Mouse (Mus musculus): Measurements from ENCODE around the gene Maff. TPM values are rescaled to one million over a fixed set of nuclear protein-coding genes. Genes with fewer than 3 reads are reported as not detected.

Maff gene
- polyA plus RNA-seq, 1 experiment, result not detected

GRCm38 (mm10) chr15:79366402-79366801 lies 20.0 kb downstream of the Maff start:
- Histone ChIP-seq H3K4me1 (ENCODE audit: control insufficient read depth, insufficient read depth, low read length) (peaks cover 15% of the 10 kb centered on the region; the same call in 1 of the 2 replicates), H3K27ac (ENCODE audit: insufficient read depth, low read depth, low read length) (no peak overlapping the region), H3K4me3 (ENCODE audit: insufficient read depth, low read depth, low read length) (no peak overlapping the region)
- no peak for TF ChIP-seq CTCF (IDR thresholded peaks at IDR 0.05; ENCODE audit: insufficient read depth, low read depth, low read length)
- TF ChIP-seq POLR2A (IDR thresholded peaks at IDR 0.05; ENCODE audit: insufficient read depth, low read depth, low read length), result no peak
- 68% methylated on average over 5 of the region's 5 CpGs for WGBS

DNA sequence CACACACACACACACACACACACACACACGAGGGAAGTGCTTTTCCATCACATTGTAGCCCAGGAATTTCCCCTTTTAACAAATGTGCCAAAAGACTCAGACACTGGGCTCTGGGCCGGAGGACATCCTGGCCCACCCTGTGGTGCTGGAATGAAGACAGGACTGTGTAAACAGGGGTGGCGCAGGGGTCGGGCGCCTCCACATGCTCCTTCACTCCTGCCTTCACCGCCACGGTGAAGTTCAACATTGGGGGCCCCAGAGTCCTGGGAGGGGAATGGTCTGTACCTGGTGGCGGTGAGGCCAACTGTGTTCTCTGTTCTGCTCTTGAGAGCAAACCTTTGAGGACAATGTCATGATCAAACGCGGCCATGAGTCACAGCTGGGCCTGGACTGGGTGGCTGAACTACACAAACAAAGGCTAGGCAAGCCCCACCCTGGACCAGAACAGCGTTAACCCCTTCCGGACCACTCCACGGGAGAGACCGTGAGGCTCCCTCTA lies 21.9 kb downstream of the Maff start:
- Histone ChIP-seq H3K27ac (ENCODE audit: insufficient read depth, low read depth, low read length) (no peak overlapping the region), H3K4me3 (ENCODE audit: insufficient read depth, low read depth, low read length) (no peak overlapping the region), H3K4me1 (ENCODE audit: control insufficient read depth, insufficient read depth, low read length) (peaks cover 15% of the 10 kb centered on the region; the same call in 1 of the 2 replicates)
- 67% methylated on average over 14 of the region's 14 CpGs for WGBS
- TF ChIP-seq CTCF (IDR thresholded peaks at IDR 0.05; ENCODE audit: insufficient read depth, low read depth, low read length) (no peak), POLR2A (IDR thresholded peaks at IDR 0.05; ENCODE audit: insufficient read depth, low read depth, low read length) (no peak)

GRCm38 (mm10) chr15:79368861-79369440 lies 22.5 kb downstream of the Maff start:
- Histone ChIP-seq H3K4me3 (ENCODE audit: insufficient read depth, low read depth, low read length) (no peak overlapping the region), H3K27ac (ENCODE audit: insufficient read depth, low read depth, low read length) (no peak overlapping the region), H3K4me1 (ENCODE audit: control insufficient read depth, insufficient read depth, low read length) (peaks cover 15% of the 10 kb centered on the region; the same call in 1 of the 2 replicates)
- WGBS, result 89% methylated on average over 8 of the region's 8 CpGs
- TF ChIP-seq POLR2A (IDR thresholded peaks at IDR 0.05; ENCODE audit: insufficient read depth, low read depth, low read length), result no peak
- TF ChIP-seq CTCF (IDR thresholded peaks at IDR 0.05; ENCODE audit: insufficient read depth, low read depth, low read length), result no peak

GRCm38 (mm10) chr15:79369452-79370280 lies 23.2 kb downstream of the Maff start:
- Histone ChIP-seq H3K4me1 (ENCODE audit: control insufficient read depth, insufficient read depth, low read length) (peaks cover 15% of the 10 kb centered on the region; the same call in 1 of the 2 replicates), H3K4me3 (ENCODE audit: insufficient read depth, low read depth, low read length) (no peak overlapping the region), H3K27ac (ENCODE audit: insufficient read depth, low read depth, low read length) (no peak overlapping the region)
- TF ChIP-seq CTCF (IDR thresholded peaks at IDR 0.05; ENCODE audit: insufficient read depth, low read depth, low read length) (no peak), POLR2A (IDR thresholded peaks at IDR 0.05; ENCODE audit: insufficient read depth, low read depth, low read length) (no peak)
- 82% methylated on average over 15 of the region's 15 CpGs for WGBS

DNA sequence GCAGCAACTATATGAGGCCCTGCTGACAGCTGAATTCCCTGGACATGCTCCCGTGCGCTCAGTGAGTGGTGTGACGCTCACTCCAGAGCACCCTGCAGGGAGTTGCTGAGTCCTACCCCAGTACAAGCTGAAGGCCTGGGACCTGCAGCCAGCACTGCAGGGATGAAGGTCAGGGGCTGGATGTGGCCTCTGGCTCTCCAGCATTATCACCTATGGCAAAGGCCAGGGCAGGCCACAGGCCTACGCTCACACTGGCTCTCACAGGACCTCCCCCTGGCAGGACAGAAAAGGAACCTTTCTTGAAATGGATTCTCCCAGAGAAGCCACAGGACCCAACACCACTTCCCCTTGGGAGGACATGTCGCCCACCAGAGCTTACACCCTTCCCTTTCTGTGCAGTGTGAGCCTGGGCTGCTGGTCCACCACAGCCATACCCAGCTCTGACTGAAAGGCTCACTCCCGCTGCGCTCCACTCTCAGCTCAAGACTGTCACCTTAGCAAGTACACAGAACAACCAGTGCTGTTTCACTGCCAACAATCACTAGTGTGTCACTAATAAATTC lies 23.9 kb downstream of the Maff start:
- peaks cover 15% of the 10 kb centered on the region; the same call in 1 of the 2 replicates for H3K4me1 ChIP-seq (ENCODE audit: control insufficient read depth, insufficient read depth, low read length)
- TF ChIP-seq CTCF (IDR thresholded peaks at IDR 0.05; ENCODE audit: insufficient read depth, low read depth, low read length), result no peak
- no peak for TF ChIP-seq POLR2A (IDR thresholded peaks at IDR 0.05; ENCODE audit: insufficient read depth, low read depth, low read length)
- H3K27ac ChIP-seq (ENCODE audit: insufficient read depth, low read depth, low read length), result no peak overlapping the region
- 81% methylated on average over 7 of the region's 7 CpGs for WGBS
- H3K4me3 ChIP-seq (ENCODE audit: insufficient read depth, low read depth, low read length), result no peak overlapping the region

- 74% methylated on average over 3 of the region's 3 CpGs for WGBS
- peaks cover 20% of the 10 kb centered on the region for H3K4me1 ChIP-seq (ENCODE audit: control insufficient read depth, insufficient read depth, low read length)
- no peak for TF ChIP-seq POLR2A (IDR thresholded peaks at IDR 0.05; ENCODE audit: insufficient read depth, low read depth, low read length)
- TF ChIP-seq CTCF (IDR thresholded peaks at IDR 0.05; ENCODE audit: insufficient read depth, low read depth, low read length), result no peak
- H3K4me3 ChIP-seq (ENCODE audit: insufficient read depth, low read depth, low read length), result no peak overlapping the region
- H3K27ac ChIP-seq (ENCODE audit: insufficient read depth, low read depth, low read length), result no peak overlapping the region
Observed at GRCm38 (mm10) chr15:79374760-79375159, 28.3 kb downstream of the Maff start.

DNA sequence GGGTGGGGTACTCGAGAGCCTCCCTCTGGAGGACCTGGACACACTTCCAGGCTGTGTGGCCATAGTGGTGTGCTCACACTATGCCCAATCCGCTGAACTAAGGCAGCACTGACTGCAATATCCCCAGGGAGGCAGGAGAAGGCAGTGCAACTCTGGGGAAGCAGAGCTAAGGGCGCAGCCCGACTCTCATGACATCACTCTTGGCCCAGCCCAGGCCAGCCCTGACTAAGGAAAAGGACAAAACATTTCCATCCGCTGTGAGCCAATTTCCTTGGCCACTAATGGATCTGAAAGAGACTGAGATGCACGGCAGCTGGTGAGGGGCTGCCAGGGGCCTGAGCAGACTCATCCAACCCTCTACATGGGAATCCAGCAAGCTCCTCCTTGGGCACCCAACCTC lies 31.3 kb downstream of the Maff start:
- Histone ChIP-seq H3K4me1 (ENCODE audit: control insufficient read depth, insufficient read depth, low read length) (peaks cover 44% of the 10 kb centered on the region), H3K27ac (ENCODE audit: insufficient read depth, low read depth, low read length) (0 out of 2 replicates have a peak overlapping the region, but pooled peaks have one; percentile 20), H3K4me3 (ENCODE audit: insufficient read depth, low read depth, low read length) (no peak overlapping the region)
- TF ChIP-seq CTCF (IDR thresholded peaks at IDR 0.05; ENCODE audit: insufficient read depth, low read depth, low read length) (no peak), POLR2A (IDR thresholded peaks at IDR 0.05; ENCODE audit: insufficient read depth, low read depth, low read length) (no peak)
- 45% methylated on average over 6 of the region's 6 CpGs for WGBS

- H3K4me1 ChIP-seq (ENCODE audit: control insufficient read depth, insufficient read depth, low read length), result peaks cover 44% of the 10 kb centered on the region
- no peak overlapping the region for H3K4me3 ChIP-seq (ENCODE audit: insufficient read depth, low read depth, low read length)
- no peak for TF ChIP-seq CTCF (IDR thresholded peaks at IDR 0.05; ENCODE audit: insufficient read depth, low read depth, low read length)
- no peak for TF ChIP-seq POLR2A (IDR thresholded peaks at IDR 0.05; ENCODE audit: insufficient read depth, low read depth, low read length)
- 94% methylated on average over 10 of the region's 10 CpGs for WGBS
- H3K27ac ChIP-seq (ENCODE audit: insufficient read depth, low read depth, low read length), result no peak overlapping the region
Observed at GRCm38 (mm10) chr15:79378608-79379007, 32.2 kb downstream of the Maff start.

GRCm38 (mm10) chr15:79379658-79380057 lies 33.2 kb downstream of the Maff start:
- TF ChIP-seq POLR2A (IDR thresholded peaks at IDR 0.05; ENCODE audit: insufficient read depth, low read depth, low read length), result no peak
- no peak for TF ChIP-seq CTCF (IDR thresholded peaks at IDR 0.05; ENCODE audit: insufficient read depth, low read depth, low read length)
- no peak overlapping the region for H3K4me3 ChIP-seq (ENCODE audit: insufficient read depth, low read depth, low read length)
- 0 out of 2 replicates have a peak overlapping the region, but pooled peaks have one; percentile 61 for H3K27ac ChIP-seq (ENCODE audit: insufficient read depth, low read depth, low read length)
- WGBS, result 89% methylated on average over 7 of the region's 7 CpGs
- peaks cover 44% of the 10 kb centered on the region for H3K4me1 ChIP-seq (ENCODE audit: control insufficient read depth, insufficient read depth, low read length)

Measured in olfactory bulb, adult 2 months (tissue).